Mouse (Mus musculus): ENCODE results near the gene Serpinb3d. TPM values are rescaled to one million over a fixed set of nuclear protein-coding genes. Genes with fewer than 3 reads are reported as not detected.

Serpinb3d gene
- not detected for polyA plus RNA-seq (2014; fragmentation: Illumina TruSeq; extraction: RNeasy Lipid Tissue Mini Kit (QIAGEN cat#74804); ENCODE audit: low read depth, low replicate concordance)

GRCm38 (mm10) chr1:107083406-107083805 lies at the start of gene Serpinb3d:
TSS of gene Serpinb3d (minus strand) at chr1:107083506.

GRCm38 (mm10) chr1:107052203-107052602 lies 31.1 kb downstream of the Serpinb3d start, which contains the start of gene Serpinb3a:
TSS of gene Serpinb3a (minus strand) at chr1:107052303.

Other genes with a start within 250 kb of the Serpinb3d start
- gene Serpinb5, start 222.3 kb downstream of the Serpinb3d start, polyA plus RNA-seq (2014; fragmentation: Illumina TruSeq; extraction: RNeasy Lipid Tissue Mini Kit (QIAGEN cat#74804); ENCODE audit: low read depth, low replicate concordance) = not detected
- gene Serpinb12, start 149.1 kb downstream of the Serpinb3d start, polyA plus RNA-seq (2014; fragmentation: Illumina TruSeq; extraction: RNeasy Lipid Tissue Mini Kit (QIAGEN cat#74804); ENCODE audit: low read depth, low replicate concordance) = not detected
- gene Serpinb13, start 102.5 kb downstream of the Serpinb3d start, polyA plus RNA-seq (2014; fragmentation: Illumina TruSeq; extraction: RNeasy Lipid Tissue Mini Kit (QIAGEN cat#74804); ENCODE audit: low read depth, low replicate concordance) = not detected
- not detected for gene Serpinb3a, start 31.2 kb downstream of the Serpinb3d start, polyA plus RNA-seq (2014; fragmentation: Illumina TruSeq; extraction: RNeasy Lipid Tissue Mini Kit (QIAGEN cat#74804); ENCODE audit: low read depth, low replicate concordance)
- not detected for gene Serpinb3b, start 194.9 kb upstream of the Serpinb3d start, polyA plus RNA-seq (2014; fragmentation: Illumina TruSeq; extraction: RNeasy Lipid Tissue Mini Kit (QIAGEN cat#74804); ENCODE audit: low read depth, low replicate concordance)
- not detected for gene Serpinb3c, start 194.9 kb upstream of the Serpinb3d start, polyA plus RNA-seq (2014; fragmentation: Illumina TruSeq; extraction: RNeasy Lipid Tissue Mini Kit (QIAGEN cat#74804); ENCODE audit: low read depth, low replicate concordance)

Data from heart, adult 10 weeks (tissue).